Mouse (Mus musculus): Measurements from ENCODE around the gene Aff4.

DNA sequence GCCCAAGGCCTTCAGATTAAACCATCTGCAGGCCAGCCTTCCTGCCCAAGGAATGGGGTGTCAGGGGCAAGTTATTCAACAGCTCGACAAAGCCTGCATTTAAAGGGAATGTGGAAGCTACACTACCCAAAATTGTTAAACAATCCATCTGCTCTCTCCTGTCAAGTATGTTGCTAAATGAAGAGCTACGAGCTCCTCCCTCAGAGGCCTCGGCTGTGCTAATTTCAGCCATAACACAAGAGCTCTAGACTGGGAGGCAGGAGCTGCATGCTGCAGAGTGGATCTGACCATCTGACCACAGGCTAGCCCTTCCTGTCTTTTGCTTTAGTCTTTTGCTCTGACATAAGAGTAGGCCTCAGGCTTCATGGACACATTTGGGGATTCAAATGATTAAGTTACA lies 74.6 kb downstream of the Aff4 start:
- no peak for TF ChIP-seq CTCF (IDR thresholded peaks at IDR 0.05; ENCODE audit: control insufficient read depth, insufficient read depth, insufficient read length)
- TF ChIP-seq FOSL1 (IDR thresholded peaks at IDR 0.05; ENCODE audit: insufficient read depth, low read length, poor library complexity, severe bottlenecking): no peak
- no peak for TF ChIP-seq USF1 (IDR thresholded peaks at IDR 0.05; ENCODE audit: low read depth)
- TF ChIP-seq MYOG (IDR thresholded peaks at IDR 0.05; ENCODE audit: control insufficient read depth, extremely low read depth, insufficient read length): no peak

Data from C2C12 (cell line).